Mouse (Mus musculus): ENCODE measurements at regions not wholly inside any gene's neighbourhood (a gene's known extent, or its start where the extent isn't known, plus 50 kb on each side); places are given as distances from the start of the nearest gene placed in this dataset.

- Histone ChIP-seq H3K4me2 (replicated peaks; ENCODE audit: low read depth, low read length) (no peak overlapping the region), H3K4me1 (ENCODE audit: insufficient read depth, low read length) (no peaks in the 10 kb centered on the region), H3K27ac (ENCODE audit: low read length) (no peak overlapping the region), H3K27me3 (ENCODE audit: insufficient read depth, low read length) (0 out of 2 replicates have a peak, but pooled peaks cover 6% of the 10 kb centered on the region), H3K9me3 (ENCODE audit: low read length) (no peaks in the 10 kb centered on the region), H3K9ac (replicated peaks; ENCODE audit: low read length) (no peak overlapping the region), H3K36me3 (ENCODE audit: insufficient read depth, low read length) (no peaks in the 10 kb centered on the region), H3K4me3 (ENCODE audit: low read length) (no peak overlapping the region)
- WGBS: 8% methylated on average over 6 of the region's 6 CpGs
- no peak for ATAC-seq (ENCODE audit: low FRiP score, low TSS enrichment)
Measured at GRCm38 (mm10) chr4:153560956-153561355, 78.3 kb upstream of the Ajap1 start.

GRCm38 (mm10) chr4:153561991-153562390 is 79.4 kb upstream of the Ajap1 start:
- Histone ChIP-seq H3K27me3 (ENCODE audit: insufficient read depth, low read length) (0 out of 2 replicates have a peak, but pooled peaks cover 6% of the 10 kb centered on the region), H3K9ac (replicated peaks; ENCODE audit: low read length) (no peak overlapping the region), H3K4me3 (ENCODE audit: low read length) (no peak overlapping the region), H3K4me1 (ENCODE audit: insufficient read depth, low read length) (no peaks in the 10 kb centered on the region), H3K27ac (ENCODE audit: low read length) (no peak overlapping the region), H3K4me2 (replicated peaks; ENCODE audit: low read depth, low read length) (no peak overlapping the region), H3K36me3 (ENCODE audit: insufficient read depth, low read length) (no peaks in the 10 kb centered on the region), H3K9me3 (ENCODE audit: low read length) (no peaks in the 10 kb centered on the region)
- no peak for ATAC-seq (ENCODE audit: low FRiP score, low TSS enrichment)
- 89% methylated on average over 3 of the region's 3 CpGs for WGBS

GRCm38 (mm10) chr4:153567329-153567973 is 84.8 kb upstream of the Ajap1 start:
- H3K4me3 ChIP-seq (ENCODE audit: low read length): no peak overlapping the region
- H3K9me3 ChIP-seq (ENCODE audit: low read length): no peaks in the 10 kb centered on the region
- WGBS: 45% methylated on average over 2 of the region's 2 CpGs
- no peak overlapping the region for H3K4me2 ChIP-seq (replicated peaks; ENCODE audit: low read depth, low read length)
- no peaks in the 10 kb centered on the region for H3K4me1 ChIP-seq (ENCODE audit: insufficient read depth, low read length)
- no peaks in the 10 kb centered on the region for H3K27me3 ChIP-seq (ENCODE audit: insufficient read depth, low read length)
- no peak overlapping the region for H3K27ac ChIP-seq (ENCODE audit: low read length)
- no peak overlapping the region for H3K9ac ChIP-seq (replicated peaks; ENCODE audit: low read length)
- no peaks in the 10 kb centered on the region for H3K36me3 ChIP-seq (ENCODE audit: insufficient read depth, low read length)
- no peak for ATAC-seq (ENCODE audit: low FRiP score, low TSS enrichment)

GRCm38 (mm10) chr4:153573180-153573769 is 90.7 kb upstream of the Ajap1 start:
- Histone ChIP-seq H3K4me3 (ENCODE audit: low read length) (no peak overlapping the region), H3K4me2 (replicated peaks; ENCODE audit: low read depth, low read length) (no peak overlapping the region), H3K27ac (ENCODE audit: low read length) (no peak overlapping the region), H3K27me3 (ENCODE audit: insufficient read depth, low read length) (no peaks in the 10 kb centered on the region), H3K4me1 (ENCODE audit: insufficient read depth, low read length) (no peaks in the 10 kb centered on the region), H3K9ac (replicated peaks; ENCODE audit: low read length) (no peak overlapping the region), H3K36me3 (ENCODE audit: insufficient read depth, low read length) (no peaks in the 10 kb centered on the region), H3K9me3 (ENCODE audit: low read length) (no peaks in the 10 kb centered on the region)
- no peak for ATAC-seq (ENCODE audit: low FRiP score, low TSS enrichment)
- 43% methylated on average over 9 of the region's 9 CpGs for WGBS

GRCm38 (mm10) chr4:153593291-153593690 is 110.7 kb upstream of the Ajap1 start:
- no peak for ATAC-seq (ENCODE audit: low FRiP score, low TSS enrichment)
- H3K4me2 ChIP-seq (replicated peaks; ENCODE audit: low read depth, low read length): no peak overlapping the region
- no peak overlapping the region for H3K4me3 ChIP-seq (ENCODE audit: low read length)
- no peak overlapping the region for H3K9ac ChIP-seq (replicated peaks; ENCODE audit: low read length)
- H3K27ac ChIP-seq (ENCODE audit: low read length): no peak overlapping the region
- no peaks in the 10 kb centered on the region for H3K4me1 ChIP-seq (ENCODE audit: insufficient read depth, low read length)
- WGBS: 55% methylated on average over 11 of the region's 11 CpGs
- H3K27me3 ChIP-seq (ENCODE audit: insufficient read depth, low read length): no peaks in the 10 kb centered on the region
- H3K36me3 ChIP-seq (ENCODE audit: insufficient read depth, low read length): no peaks in the 10 kb centered on the region
- no peaks in the 10 kb centered on the region for H3K9me3 ChIP-seq (ENCODE audit: low read length)

GRCm38 (mm10) chr4:153599794-153600370 is 117.3 kb upstream of the Ajap1 start:
- Histone ChIP-seq H3K9me3 (ENCODE audit: low read length) (no peaks in the 10 kb centered on the region), H3K4me2 (replicated peaks; ENCODE audit: low read depth, low read length) (no peak overlapping the region), H3K4me3 (ENCODE audit: low read length) (no peak overlapping the region), H3K4me1 (ENCODE audit: insufficient read depth, low read length) (no peaks in the 10 kb centered on the region), H3K9ac (replicated peaks; ENCODE audit: low read length) (no peak overlapping the region), H3K27ac (ENCODE audit: low read length) (no peak overlapping the region), H3K36me3 (ENCODE audit: insufficient read depth, low read length) (no peaks in the 10 kb centered on the region), H3K27me3 (ENCODE audit: insufficient read depth, low read length) (no peaks in the 10 kb centered on the region)
- 56% methylated on average over 11 of the region's 11 CpGs for WGBS
- no peak for ATAC-seq (ENCODE audit: low FRiP score, low TSS enrichment)

GRCm38 (mm10) chr4:153602496-153602895 is 119.9 kb upstream of the Ajap1 start:
- 90% methylated on average over 4 of the region's 4 CpGs for WGBS
- Histone ChIP-seq H3K4me2 (replicated peaks; ENCODE audit: low read depth, low read length) (no peak overlapping the region), H3K36me3 (ENCODE audit: insufficient read depth, low read length) (no peaks in the 10 kb centered on the region), H3K4me1 (ENCODE audit: insufficient read depth, low read length) (no peaks in the 10 kb centered on the region), H3K27me3 (ENCODE audit: insufficient read depth, low read length) (no peaks in the 10 kb centered on the region), H3K9ac (replicated peaks; ENCODE audit: low read length) (no peak overlapping the region), H3K4me3 (ENCODE audit: low read length) (no peak overlapping the region), H3K9me3 (ENCODE audit: low read length) (no peaks in the 10 kb centered on the region), H3K27ac (ENCODE audit: low read length) (no peak overlapping the region)
- ATAC-seq (ENCODE audit: low FRiP score, low TSS enrichment): no peak

GRCm38 (mm10) chr4:153603056-153603840 is 120.6 kb upstream of the Ajap1 start:
- ATAC-seq (ENCODE audit: low FRiP score, low TSS enrichment): no peak
- no peak overlapping the region for H3K9ac ChIP-seq (replicated peaks; ENCODE audit: low read length)
- no peaks in the 10 kb centered on the region for H3K9me3 ChIP-seq (ENCODE audit: low read length)
- no peak overlapping the region for H3K27ac ChIP-seq (ENCODE audit: low read length)
- H3K36me3 ChIP-seq (ENCODE audit: insufficient read depth, low read length): no peaks in the 10 kb centered on the region
- no peak overlapping the region for H3K4me2 ChIP-seq (replicated peaks; ENCODE audit: low read depth, low read length)
- H3K4me3 ChIP-seq (ENCODE audit: low read length): no peak overlapping the region
- 75% methylated on average over 11 of the region's 11 CpGs for WGBS
- no peaks in the 10 kb centered on the region for H3K27me3 ChIP-seq (ENCODE audit: insufficient read depth, low read length)
- H3K4me1 ChIP-seq (ENCODE audit: insufficient read depth, low read length): no peaks in the 10 kb centered on the region

GRCm38 (mm10) chr4:153603936-153604335 is 121.3 kb upstream of the Ajap1 start:
- WGBS: 89% methylated on average over 7 of the region's 7 CpGs
- H3K4me2 ChIP-seq (replicated peaks; ENCODE audit: low read depth, low read length): no peak overlapping the region
- no peak overlapping the region for H3K27ac ChIP-seq (ENCODE audit: low read length)
- H3K4me1 ChIP-seq (ENCODE audit: insufficient read depth, low read length): no peaks in the 10 kb centered on the region
- H3K27me3 ChIP-seq (ENCODE audit: insufficient read depth, low read length): no peaks in the 10 kb centered on the region
- H3K9ac ChIP-seq (replicated peaks; ENCODE audit: low read length): no peak overlapping the region
- no peak for ATAC-seq (ENCODE audit: low FRiP score, low TSS enrichment)
- H3K36me3 ChIP-seq (ENCODE audit: insufficient read depth, low read length): no peaks in the 10 kb centered on the region
- no peak overlapping the region for H3K4me3 ChIP-seq (ENCODE audit: low read length)
- H3K9me3 ChIP-seq (ENCODE audit: low read length): no peaks in the 10 kb centered on the region
